Mouse (Mus musculus): Measurements from ENCODE around the gene Grid1. TPM values are rescaled to one million over a fixed set of nuclear protein-coding genes. Genes with fewer than 3 reads are reported as not detected.

Grid1 gene
- polyA plus RNA-seq, 1 experiment = 0.19 TPM

DNA sequence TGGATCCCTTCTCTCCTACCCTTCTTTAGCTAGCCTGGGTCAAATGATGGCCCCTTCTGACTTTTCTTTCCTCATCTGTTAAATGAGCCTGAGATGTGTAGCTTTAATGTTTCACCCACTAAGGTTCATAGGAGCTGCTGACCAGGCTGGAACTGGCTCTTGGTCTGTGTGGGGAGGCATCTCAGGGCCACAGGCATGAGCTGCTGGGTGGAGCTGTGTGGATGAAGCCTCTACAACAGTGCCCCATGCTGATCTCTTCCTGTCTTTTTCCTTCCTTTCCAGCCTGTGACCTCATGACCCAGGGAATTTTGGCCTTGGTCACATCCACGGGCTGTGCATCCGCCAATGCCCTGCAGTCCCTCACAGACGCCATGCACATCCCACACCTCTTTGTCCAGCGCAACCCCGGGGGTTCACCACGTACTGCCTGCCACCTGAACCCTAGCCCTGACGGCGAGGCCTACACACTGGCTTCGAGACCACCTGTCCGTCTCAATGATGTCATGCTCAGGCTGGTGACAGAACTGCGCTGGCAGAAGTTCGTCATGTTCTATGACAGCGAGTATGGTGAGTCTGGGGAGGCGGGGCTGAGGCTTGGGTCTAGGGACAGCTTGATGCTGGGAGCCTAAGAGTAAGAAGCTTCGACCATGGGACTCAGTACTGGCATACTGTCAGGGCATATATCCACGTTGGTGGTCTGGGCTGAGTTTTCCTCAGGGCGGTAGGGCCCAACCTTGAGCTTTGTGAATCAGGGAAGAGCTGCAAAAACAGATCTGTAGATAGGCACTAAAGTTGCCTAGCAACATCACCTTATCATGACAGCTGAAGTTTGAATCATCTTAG lies 125.8 kb downstream of the Grid1 start:
- TF ChIP-seq POLR2A (IDR thresholded peaks at IDR 0.05; ENCODE audit: control insufficient read depth, extremely low read depth, insufficient read depth, low read length, poor library complexity) = no peak
- no peak for TF ChIP-seq CTCF (IDR thresholded peaks at IDR 0.05; ENCODE audit: borderline replicate concordance, control insufficient read depth, extremely low read depth, insufficient read depth, low read length, poor library complexity)
- no peaks in the 10 kb centered on the region for H3K4me1 ChIP-seq (replicated peaks; ENCODE audit: control insufficient read depth, insufficient read depth, low read length)
- H3K27me3 ChIP-seq (ENCODE audit: control insufficient read depth, insufficient read depth, low read length) = no peaks in the 10 kb centered on the region
- no peak for DNase-seq
- no peak overlapping the region for H3K27ac ChIP-seq (ENCODE audit: control insufficient read depth, insufficient read depth, low read length)
- 95% methylated on average over 17 of the region's 17 CpGs for WGBS
- no peaks in the 10 kb centered on the region for H3K36me3 ChIP-seq (ENCODE audit: control insufficient read depth, insufficient read depth, low read length)
- no peak overlapping the region for H3K4me3 ChIP-seq (ENCODE audit: control insufficient read depth, insufficient read depth, low read length)

- Histone ChIP-seq H3K27me3 (ENCODE audit: control insufficient read depth, insufficient read depth, low read length) (no peaks in the 10 kb centered on the region), H3K36me3 (ENCODE audit: control insufficient read depth, insufficient read depth, low read length) (no peaks in the 10 kb centered on the region), H3K27ac (ENCODE audit: control insufficient read depth, insufficient read depth, low read length) (no peak overlapping the region), H3K4me3 (ENCODE audit: control insufficient read depth, insufficient read depth, low read length) (no peak overlapping the region), H3K4me1 (replicated peaks; ENCODE audit: control insufficient read depth, insufficient read depth, low read length) (no peaks in the 10 kb centered on the region)
- 87% methylated on average over 2 of the region's 2 CpGs for WGBS
- DNase-seq = no peak
- TF ChIP-seq CTCF (IDR thresholded peaks at IDR 0.05; ENCODE audit: borderline replicate concordance, control insufficient read depth, extremely low read depth, insufficient read depth, low read length, poor library complexity) (no peak), POLR2A (IDR thresholded peaks at IDR 0.05; ENCODE audit: control insufficient read depth, extremely low read depth, insufficient read depth, low read length, poor library complexity) (no peak)
Observed at GRCm38 (mm10) chr14:34946314-34946583, 126.3 kb downstream of the Grid1 start.

DNA sequence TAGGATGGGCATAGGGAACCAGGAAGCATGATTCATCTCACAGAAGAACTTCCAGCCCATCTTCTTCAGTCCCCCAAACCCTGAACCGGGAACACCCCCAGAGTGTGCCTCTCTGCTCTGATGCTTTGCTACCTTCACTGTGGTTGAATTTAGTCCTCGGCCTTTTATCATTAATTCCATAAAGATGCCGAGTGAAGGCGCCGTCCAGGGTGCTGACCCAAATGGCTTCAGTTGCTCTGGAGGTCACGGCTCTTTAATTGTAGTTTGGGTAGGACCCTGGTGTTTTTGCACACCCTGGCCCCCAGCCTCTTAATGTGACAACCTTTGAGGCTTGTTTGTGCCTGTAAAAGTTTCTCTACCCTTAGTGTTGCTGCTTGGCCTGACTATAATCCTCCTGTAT lies 128.3 kb downstream of the Grid1 start:
- 93% methylated on average over 6 of the region's 6 CpGs for WGBS
- TF ChIP-seq POLR2A (IDR thresholded peaks at IDR 0.05; ENCODE audit: control insufficient read depth, extremely low read depth, insufficient read depth, low read length, poor library complexity) (no peak), CTCF (IDR thresholded peaks at IDR 0.05; ENCODE audit: borderline replicate concordance, control insufficient read depth, extremely low read depth, insufficient read depth, low read length, poor library complexity) (no peak)

DNA sequence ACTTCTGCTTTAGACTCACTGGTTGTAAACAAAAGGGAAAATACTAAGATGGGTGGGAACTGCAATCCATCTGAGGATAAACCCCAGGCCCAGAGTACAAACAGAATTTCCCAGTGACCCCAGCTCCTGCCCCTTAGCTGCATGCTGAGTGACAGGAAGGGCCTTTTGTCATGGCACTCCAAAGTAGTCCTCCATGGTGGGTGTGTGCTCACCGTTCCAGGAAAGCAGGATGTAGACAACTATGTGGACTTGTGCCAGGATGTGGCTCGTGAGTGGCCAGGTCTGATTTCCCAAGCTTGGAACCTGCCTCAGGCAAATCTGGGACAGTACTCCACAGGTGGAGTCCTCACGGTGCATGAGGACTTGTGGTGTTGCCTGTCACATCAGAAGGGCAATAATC lies 132.4 kb downstream of the Grid1 start:
- no peak for TF ChIP-seq CTCF (IDR thresholded peaks at IDR 0.05; ENCODE audit: borderline replicate concordance, control insufficient read depth, extremely low read depth, insufficient read depth, low read length, poor library complexity)
- TF ChIP-seq POLR2A (IDR thresholded peaks at IDR 0.05; ENCODE audit: control insufficient read depth, extremely low read depth, insufficient read depth, low read length, poor library complexity) = no peak
- DNase-seq = no peak
- no peak overlapping the region for H3K27ac ChIP-seq (ENCODE audit: control insufficient read depth, insufficient read depth, low read length)
- H3K4me3 ChIP-seq (ENCODE audit: control insufficient read depth, insufficient read depth, low read length) = no peak overlapping the region
- H3K36me3 ChIP-seq (ENCODE audit: control insufficient read depth, insufficient read depth, low read length) = no peaks in the 10 kb centered on the region
- 51% methylated on average over 3 of the region's 3 CpGs for WGBS
- no peaks in the 10 kb centered on the region for H3K27me3 ChIP-seq (ENCODE audit: control insufficient read depth, insufficient read depth, low read length)
- no peaks in the 10 kb centered on the region for H3K4me1 ChIP-seq (replicated peaks; ENCODE audit: control insufficient read depth, insufficient read depth, low read length)

More for the DNA sequence above, 128.3 kb downstream of the Grid1 start:
- Histone ChIP-seq H3K36me3 (ENCODE audit: control insufficient read depth, insufficient read depth, low read length) (no peaks in the 10 kb centered on the region), H3K27ac (ENCODE audit: control insufficient read depth, insufficient read depth, low read length) (no peak overlapping the region), H3K4me1 (replicated peaks; ENCODE audit: control insufficient read depth, insufficient read depth, low read length) (no peaks in the 10 kb centered on the region), H3K27me3 (ENCODE audit: control insufficient read depth, insufficient read depth, low read length) (no peaks in the 10 kb centered on the region), H3K4me3 (ENCODE audit: control insufficient read depth, insufficient read depth, low read length) (no peak overlapping the region)
- DNase-seq = no peak

- DNase-seq = no peak
- no peak for TF ChIP-seq CTCF (IDR thresholded peaks at IDR 0.05; ENCODE audit: borderline replicate concordance, control insufficient read depth, extremely low read depth, insufficient read depth, low read length, poor library complexity)
- no peak for TF ChIP-seq POLR2A (IDR thresholded peaks at IDR 0.05; ENCODE audit: control insufficient read depth, extremely low read depth, insufficient read depth, low read length, poor library complexity)
- no peaks in the 10 kb centered on the region for H3K27me3 ChIP-seq (ENCODE audit: control insufficient read depth, insufficient read depth, low read length)
- 93% methylated on average over 9 of the region's 9 CpGs for WGBS
- no peaks in the 10 kb centered on the region for H3K4me1 ChIP-seq (replicated peaks; ENCODE audit: control insufficient read depth, insufficient read depth, low read length)
- H3K36me3 ChIP-seq (ENCODE audit: control insufficient read depth, insufficient read depth, low read length) = no peaks in the 10 kb centered on the region
- no peak overlapping the region for H3K4me3 ChIP-seq (ENCODE audit: control insufficient read depth, insufficient read depth, low read length)
- H3K27ac ChIP-seq (ENCODE audit: control insufficient read depth, insufficient read depth, low read length) = no peak overlapping the region
Observed at GRCm38 (mm10) chr14:34953566-34953965, 133.7 kb downstream of the Grid1 start.

DNA sequence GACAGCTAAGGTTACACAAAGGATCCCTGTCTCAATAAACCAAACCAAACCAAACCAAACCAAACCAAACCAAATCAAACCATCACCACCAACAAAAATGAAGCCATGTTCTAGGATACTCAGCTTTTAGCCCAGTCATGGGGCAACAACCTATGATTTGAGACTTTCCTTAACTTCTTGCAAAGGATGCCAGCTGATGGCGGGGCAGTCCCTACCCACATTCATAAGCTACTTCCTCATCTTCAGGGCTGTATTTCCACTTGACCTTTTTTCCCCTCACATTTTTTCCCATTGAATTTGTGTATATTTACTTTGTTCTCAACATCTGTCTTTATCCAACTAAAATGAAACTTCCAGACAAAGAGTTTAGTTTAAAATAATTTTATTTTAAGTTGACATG lies 135.8 kb downstream of the Grid1 start:
- DNase-seq = no peak
- TF ChIP-seq CTCF (IDR thresholded peaks at IDR 0.05; ENCODE audit: borderline replicate concordance, control insufficient read depth, extremely low read depth, insufficient read depth, low read length, poor library complexity) = no peak
- no peak for TF ChIP-seq POLR2A (IDR thresholded peaks at IDR 0.05; ENCODE audit: control insufficient read depth, extremely low read depth, insufficient read depth, low read length, poor library complexity)
- WGBS = 69% methylated on average over 1 of the region's 1 CpGs
- Histone ChIP-seq H3K4me1 (replicated peaks; ENCODE audit: control insufficient read depth, insufficient read depth, low read length) (no peaks in the 10 kb centered on the region), H3K4me3 (ENCODE audit: control insufficient read depth, insufficient read depth, low read length) (no peak overlapping the region), H3K27me3 (ENCODE audit: control insufficient read depth, insufficient read depth, low read length) (no peaks in the 10 kb centered on the region), H3K36me3 (ENCODE audit: control insufficient read depth, insufficient read depth, low read length) (no peaks in the 10 kb centered on the region), H3K27ac (ENCODE audit: control insufficient read depth, insufficient read depth, low read length) (no peak overlapping the region)
